Mouse (Mus musculus): ENCODE measurements at regions not wholly inside any gene's neighbourhood (a gene's known extent, or its start where the extent isn't known, plus 50 kb on each side); places are given as distances from the start of the nearest gene placed in this dataset.

- WGBS (ENCODE audit: insufficient replicate concordance), result 64% methylated on average over 9 of the region's 9 CpGs
Measured at GRCm38 (mm10) chr8:41786952-41787861, 370.3 kb upstream of the Frg1 start.

GRCm38 (mm10) chr8:41785977-41786376 lies 369.1 kb upstream of the Frg1 start:
- no peaks in the 10 kb centered on the region for H3K9me3 ChIP-seq (ENCODE audit: control insufficient read depth, low read length)
- H3K36me3 ChIP-seq (replicated peaks; ENCODE audit: control insufficient read depth, insufficient read depth, low read depth), result no peaks in the 10 kb centered on the region
- TF ChIP-seq EP300 (IDR thresholded peaks at IDR 0.05; ENCODE audit: low read depth) (no peak), CTCF (IDR thresholded peaks at IDR 0.05; ENCODE audit: low read depth) (no peak)
- no peak overlapping the region for H3K4me2 ChIP-seq (ENCODE audit: low read depth)
- no peak overlapping the region for H3K9ac ChIP-seq (replicated peaks)
- no peaks in the 10 kb centered on the region for H3K27me3 ChIP-seq (ENCODE audit: control insufficient read depth, insufficient read depth, low read length)
- H3K4me3 ChIP-seq (ENCODE audit: insufficient read depth in 1 of 2, low read depth in 2 of 2, low read length in 2 of 2), result no peak overlapping the region
- H3K27ac ChIP-seq, result no peak overlapping the region
- ATAC-seq (ENCODE audit: insufficient read depth), result no peak
- WGBS (ENCODE audit: insufficient replicate concordance), result 50% methylated on average over 2 of the region's 2 CpGs
- DNase-seq (ENCODE audit: low read depth in 3 of 3, low spot score in 3 of 3), result no peak
- H3K4me1 ChIP-seq (replicated peaks; ENCODE audit: control insufficient read depth in 2 of 2, insufficient read depth in 2 of 2, low read length in 1 of 2), result no peaks in the 10 kb centered on the region

More at GRCm38 (mm10) chr8:41786952-41787861, 370.3 kb upstream of the Frg1 start:
- Histone ChIP-seq H3K4me3 (ENCODE audit: insufficient read depth in 1 of 2, low read depth in 2 of 2, low read length in 2 of 2) (no peak overlapping the region), H3K4me2 (ENCODE audit: low read depth) (no peak overlapping the region), H3K9ac (replicated peaks) (no peak overlapping the region), H3K9me3 (ENCODE audit: control insufficient read depth, low read length) (no peaks in the 10 kb centered on the region), H3K4me1 (replicated peaks; ENCODE audit: control insufficient read depth in 2 of 2, insufficient read depth in 2 of 2, low read length in 1 of 2) (no peaks in the 10 kb centered on the region), H3K27me3 (ENCODE audit: control insufficient read depth, insufficient read depth, low read length) (no peaks in the 10 kb centered on the region), H3K27ac (no peak overlapping the region), H3K36me3 (replicated peaks; ENCODE audit: control insufficient read depth, insufficient read depth, low read depth) (no peaks in the 10 kb centered on the region)
- ATAC-seq (ENCODE audit: insufficient read depth) (no peak), DNase-seq (ENCODE audit: low read depth in 3 of 3, low spot score in 3 of 3) (no peak)
- no peak for TF ChIP-seq EP300 (IDR thresholded peaks at IDR 0.05; ENCODE audit: low read depth)
- no peak for TF ChIP-seq CTCF (IDR thresholded peaks at IDR 0.05; ENCODE audit: low read depth)

- H3K4me1 ChIP-seq (replicated peaks; ENCODE audit: control insufficient read depth in 2 of 2, insufficient read depth in 2 of 2, low read length in 1 of 2), result no peaks in the 10 kb centered on the region
- DNase-seq (ENCODE audit: low read depth in 3 of 3, low spot score in 3 of 3), result no peak
- no peaks in the 10 kb centered on the region for H3K36me3 ChIP-seq (replicated peaks; ENCODE audit: control insufficient read depth, insufficient read depth, low read depth)
- H3K9ac ChIP-seq (replicated peaks), result no peak overlapping the region
- H3K4me3 ChIP-seq (ENCODE audit: insufficient read depth in 1 of 2, low read depth in 2 of 2, low read length in 2 of 2), result no peak overlapping the region
- ATAC-seq (ENCODE audit: insufficient read depth), result no peak
- H3K27ac ChIP-seq, result no peak overlapping the region
- no peak overlapping the region for H3K4me2 ChIP-seq (ENCODE audit: low read depth)
- WGBS (ENCODE audit: insufficient replicate concordance), result 24% methylated on average over 1 of the region's 1 CpGs
- TF ChIP-seq EP300 (IDR thresholded peaks at IDR 0.05; ENCODE audit: low read depth), result no peak
- TF ChIP-seq CTCF (IDR thresholded peaks at IDR 0.05; ENCODE audit: low read depth), result no peak
- no peaks in the 10 kb centered on the region for H3K27me3 ChIP-seq (ENCODE audit: control insufficient read depth, insufficient read depth, low read length)
- H3K9me3 ChIP-seq (ENCODE audit: control insufficient read depth, low read length), result no peaks in the 10 kb centered on the region
Measured at GRCm38 (mm10) chr8:41782837-41783236, 366.0 kb upstream of the Frg1 start.

GRCm38 (mm10) chr8:41779459-41779858 lies 362.6 kb upstream of the Frg1 start:
- DNase-seq (ENCODE audit: low read depth in 3 of 3, low spot score in 3 of 3), result no peak
- no peaks in the 10 kb centered on the region for H3K27me3 ChIP-seq (ENCODE audit: control insufficient read depth, insufficient read depth, low read length)
- TF ChIP-seq CTCF (IDR thresholded peaks at IDR 0.05; ENCODE audit: low read depth) (no peak), EP300 (IDR thresholded peaks at IDR 0.05; ENCODE audit: low read depth) (no peak)

GRCm38 (mm10) chr8:41771729-41772128 lies 354.9 kb upstream of the Frg1 start:
- Histone ChIP-seq H3K9ac (replicated peaks) (no peak overlapping the region), H3K27ac (no peak overlapping the region), H3K4me3 (ENCODE audit: insufficient read depth in 1 of 2, low read depth in 2 of 2, low read length in 2 of 2) (no peak overlapping the region), H3K4me2 (ENCODE audit: low read depth) (no peak overlapping the region), H3K4me1 (replicated peaks; ENCODE audit: control insufficient read depth in 2 of 2, insufficient read depth in 2 of 2, low read length in 1 of 2) (no peaks in the 10 kb centered on the region), H3K27me3 (ENCODE audit: control insufficient read depth, insufficient read depth, low read length) (no peaks in the 10 kb centered on the region), H3K9me3 (ENCODE audit: control insufficient read depth, low read length) (no peaks in the 10 kb centered on the region), H3K36me3 (replicated peaks; ENCODE audit: control insufficient read depth, insufficient read depth, low read depth) (no peaks in the 10 kb centered on the region)
- no peak for DNase-seq (ENCODE audit: low read depth in 3 of 3, low spot score in 3 of 3)
- WGBS (ENCODE audit: insufficient replicate concordance), result 45% methylated on average over 4 of the region's 4 CpGs
- no peak for TF ChIP-seq CTCF (IDR thresholded peaks at IDR 0.05; ENCODE audit: low read depth)
- no peak for TF ChIP-seq EP300 (IDR thresholded peaks at IDR 0.05; ENCODE audit: low read depth)
- no peak for ATAC-seq (ENCODE audit: insufficient read depth)

More at GRCm38 (mm10) chr8:41779459-41779858, 362.6 kb upstream of the Frg1 start:
- Histone ChIP-seq H3K9ac (replicated peaks) (no peak overlapping the region), H3K4me1 (replicated peaks; ENCODE audit: control insufficient read depth in 2 of 2, insufficient read depth in 2 of 2, low read length in 1 of 2) (no peaks in the 10 kb centered on the region), H3K4me2 (ENCODE audit: low read depth) (no peak overlapping the region), H3K27ac (no peak overlapping the region), H3K9me3 (ENCODE audit: control insufficient read depth, low read length) (no peaks in the 10 kb centered on the region), H3K4me3 (ENCODE audit: insufficient read depth in 1 of 2, low read depth in 2 of 2, low read length in 2 of 2) (no peak overlapping the region), H3K36me3 (replicated peaks; ENCODE audit: control insufficient read depth, insufficient read depth, low read depth) (no peaks in the 10 kb centered on the region)
- ATAC-seq (ENCODE audit: insufficient read depth), result no peak
- WGBS (ENCODE audit: insufficient replicate concordance), result 71% methylated on average over 3 of the region's 3 CpGs

Data from liver, embryonic 14.5 days (tissue).